In the genomic region with DNA sequence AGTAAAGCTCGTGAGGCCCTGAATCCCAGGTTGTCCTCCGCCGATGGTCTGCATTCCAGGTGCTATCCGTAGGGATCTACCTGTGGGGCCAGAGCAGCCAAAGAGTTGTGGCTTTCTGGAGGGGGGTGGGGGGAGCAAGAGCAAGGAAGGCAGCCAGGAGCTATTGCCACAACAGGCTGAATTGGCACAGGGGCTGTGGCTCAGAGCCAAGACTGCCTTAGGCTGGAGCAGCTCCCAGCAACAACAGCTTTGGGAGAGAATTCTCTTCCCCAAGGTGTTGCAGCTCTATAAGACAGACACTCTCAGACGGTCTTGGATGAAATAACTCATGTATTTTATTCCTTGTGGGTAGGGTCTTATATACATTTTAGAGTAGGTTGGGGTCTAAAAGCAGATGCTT, we compare ENCODE assay signal across 39 mouse cellular contexts. TPM values are rescaled to one million over a fixed set of nuclear protein-coding genes. Genes with fewer than 3 reads are reported as not detected.
DNase-seq lines count a peak whose midpoint lies in the region; ATAC-seq lines count a peak whose summit lies in the region.
"Had no signal": no experiment of that assay in that cellular context is flagged by ENCODE, and none has a peak within 500 bp of the region (broad histone marks: within the 10 kb centered on the region; RNA-seq: fewer than 3 reads in every experiment).

No protein-coding gene starts in this region.

- no peaks in the 10 kb centered on the region for H3K9me3 ChIP-seq in forebrain, embryonic 14.5 days (replicated peaks; ENCODE audit: control insufficient read depth, low read length)
- H3K9me3 ChIP-seq in forebrain, embryonic 16.5 days (ENCODE audit: control insufficient read depth, low read length), result no peaks in the 10 kb centered on the region
- no peaks in the 10 kb centered on the region for H3K9me3 ChIP-seq in kidney, embryonic 15.5 days (replicated peaks)
- H3K9me3 ChIP-seq: embryonic facial prominence, embryonic 15.5 days; limb, embryonic 10.5 days; limb, embryonic 15.5 days; liver, embryonic 13.5 days; megakaryocyte, embryonic 14.5 days; midbrain, embryonic 15.5 days had no signal

- H3K9ac ChIP-seq in forebrain, embryonic 14.5 days (ENCODE audit: low read length), result no peak overlapping the region
- no peak overlapping the region for H3K9ac ChIP-seq in forebrain, embryonic 16.5 days (replicated peaks; ENCODE audit: low read depth, low read length)
- no peak overlapping the region for H3K9ac ChIP-seq in kidney, embryonic 15.5 days
- H3K9ac ChIP-seq: embryonic facial prominence, embryonic 15.5 days; forebrain, embryonic 13.5 days; limb, embryonic 15.5 days; liver, embryonic 13.5 days; midbrain, embryonic 15.5 days had no signal

- no peaks in the 10 kb centered on the region for H3K36me3 ChIP-seq in forebrain, embryonic 14.5 days (ENCODE audit: control insufficient read depth, insufficient read depth, low read length)
- H3K36me3 ChIP-seq in forebrain, embryonic 16.5 days (ENCODE audit: control insufficient read depth, insufficient read depth), result no peaks in the 10 kb centered on the region
- H3K36me3 ChIP-seq in kidney, embryonic 15.5 days, result no peaks in the 10 kb centered on the region
- H3K36me3 ChIP-seq: embryonic facial prominence, embryonic 10.5 days; embryonic facial prominence, embryonic 15.5 days; limb, embryonic 10.5 days; limb, embryonic 15.5 days; liver, embryonic 13.5 days; midbrain, embryonic 15.5 days had no signal

- peak; percentile 73 for DNase-seq in adrenal gland, postnatal 10 days
- no peak for DNase-seq in adrenal gland, adult 2 months
- DNase-seq in forebrain, embryonic 14.5 days (ENCODE audit: low spot score), result peak; percentile 53
- DNase-seq in kidney, postnatal 10 days, result peak; percentile 25
- DNase-seq in right cerebral cortex, postnatal 10 days (ENCODE audit: low spot score in 2 of 2), result peak; percentile 39 to 63
- DNase-seq in right cerebral cortex, adult 2 months (ENCODE audit: low spot score in 2 of 2), result no peak
- DNase-seq: cerebellum, adult 11 months; cerebellum, adult 9-11 months; gastrocnemius, adult 2 months; gastrocnemius, postnatal 36 days; heart, adult 18-20 months; heart, postnatal 4 days; kidney, adult 9 months; liver, embryonic 13.5 days; lung, adult 18-20 months; lung, postnatal 4 days; spleen, adult 18-20 months; thymus, adult 18-20 months; thymus, postnatal 25 days had no signal

- H3K4me1 ChIP-seq in forebrain, embryonic 14.5 days (ENCODE audit: control insufficient read depth, insufficient read depth, low read length), result no peaks in the 10 kb centered on the region
- H3K4me1 ChIP-seq in forebrain, embryonic 16.5 days (replicated peaks; ENCODE audit: control insufficient read depth, insufficient read depth, low read length), result peaks cover 4% of the 10 kb centered on the region; the same call in 1 of the 2 replicates
- peaks cover 5% of the 10 kb centered on the region; the same call in 1 of the 2 replicates for H3K4me1 ChIP-seq in kidney, embryonic 15.5 days
- H3K4me1 ChIP-seq: embryonic facial prominence, embryonic 10.5 days; embryonic facial prominence, embryonic 15.5 days; limb, embryonic 10.5 days; limb, embryonic 15.5 days; liver, embryonic 13.5 days; midbrain, embryonic 15.5 days had no signal

- H3K4me3 ChIP-seq in forebrain, embryonic 14.5 days (ENCODE audit: low read depth, low read length), result no peak overlapping the region
- no peak overlapping the region for H3K4me3 ChIP-seq in forebrain, embryonic 16.5 days (replicated peaks; ENCODE audit: low read length)
- no peak overlapping the region for H3K4me3 ChIP-seq in kidney, embryonic 15.5 days (replicated peaks)
- H3K4me3 ChIP-seq: embryonic facial prominence, embryonic 10.5 days; embryonic facial prominence, embryonic 15.5 days; forebrain, embryonic 13.5 days; gastrocnemius, adult 2 months; layer of hippocampus, adult 2 months; limb, embryonic 10.5 days; limb, embryonic 15.5 days; liver, embryonic 13.5 days; megakaryocyte, embryonic 14.5 days; midbrain, embryonic 15.5 days had no signal

- WGBS in forebrain, embryonic 14.5 days, result 82% methylated on average over 5 of the region's 5 CpGs
- 72% methylated on average over 5 of the region's 5 CpGs for WGBS in forebrain, embryonic 16.5 days
- WGBS in kidney, embryonic 15.5 days, result 88% methylated on average over 5 of the region's 5 CpGs

- H3K27ac ChIP-seq in forebrain, embryonic 14.5 days (ENCODE audit: low read depth, low read length), result no peak overlapping the region
- H3K27ac ChIP-seq in forebrain, embryonic 16.5 days (ENCODE audit: low read length), result no peak overlapping the region
- H3K27ac ChIP-seq in kidney, embryonic 15.5 days, result no peak overlapping the region
- H3K27ac ChIP-seq: embryonic facial prominence, embryonic 10.5 days; embryonic facial prominence, embryonic 15.5 days; forebrain, embryonic 13.5 days; gastrocnemius, adult 2 months; layer of hippocampus, adult 2 months; limb, embryonic 10.5 days; limb, embryonic 15.5 days; liver, embryonic 13.5 days; midbrain, embryonic 15.5 days; stomach, postnatal 0 days had no signal

- no peaks in the 10 kb centered on the region for H3K27me3 ChIP-seq in forebrain, embryonic 14.5 days (replicated peaks; ENCODE audit: control insufficient read depth, insufficient read depth, low read length)
- H3K27me3 ChIP-seq in forebrain, embryonic 16.5 days (replicated peaks; ENCODE audit: control insufficient read depth, insufficient read depth, low read length), result no peaks in the 10 kb centered on the region
- no peaks in the 10 kb centered on the region for H3K27me3 ChIP-seq in kidney, embryonic 15.5 days
- H3K27me3 ChIP-seq: CH12.LX; embryonic facial prominence, embryonic 15.5 days; forebrain, embryonic 13.5 days; limb, embryonic 15.5 days; liver, embryonic 13.5 days; megakaryocyte, embryonic 14.5 days; midbrain, embryonic 15.5 days had no signal

- no peak overlapping the region for H3K4me2 ChIP-seq in forebrain, embryonic 14.5 days (ENCODE audit: low read length)
- no peak overlapping the region for H3K4me2 ChIP-seq in forebrain, embryonic 16.5 days (ENCODE audit: low read length)
- H3K4me2 ChIP-seq in kidney, embryonic 15.5 days, result no peak overlapping the region
- H3K4me2 ChIP-seq: embryonic facial prominence, embryonic 15.5 days; forebrain, embryonic 13.5 days; heart, embryonic 11.5 days; limb, embryonic 15.5 days; liver, embryonic 13.5 days; midbrain, embryonic 15.5 days had no signal

- ATAC-seq in forebrain, embryonic 14.5 days, result 0 out of 2 replicates have a peak, but pooled peaks have one; percentile 40
- ATAC-seq in forebrain, embryonic 16.5 days, result no peak
- ATAC-seq in kidney, embryonic 15.5 days (replicated peaks; ENCODE audit: low FRiP score), result no peak
- ATAC-seq: activated CD4-positive, CD25-positive, alpha-beta regulatory T cell, adult 4 months; forebrain, embryonic 13.5 days; intestine, postnatal 0 days; lung, postnatal 0 days; midbrain, embryonic 15.5 days had no signal

RNA-seq across cellular contexts. Expression of gene A430078G23Rik, which starts 13.9 kb away (rescaled TPM):
- total RNA-seq in adrenal gland, postnatal 10 days (2021), result 1 to 10 TPM; 2.3 to 3.7 TPM
- total RNA-seq in adrenal gland, adult 2 months (2021), result under 1 TPM; 0.66 TPM
- polyA plus RNA-seq in adrenal gland, adult 2 months (2012; rRNA removed), result 0.11 TPM in 1 of 2 replicates, not detected in the other
- 0.28 TPM in 1 of 2 replicates, not detected in the other for polyA plus RNA-seq in forebrain, embryonic 14.5 days (2014; fragmentation: Nextera tagmentation; extraction: Ambion mirVana)
- 0.27 TPM in 1 of 2 replicates, not detected in the other for polyA plus RNA-seq in forebrain, embryonic 16.5 days (2015; fragmentation: Nextera tagmentation; extraction: Ambion mirVana)
- polyA plus RNA-seq in kidney, embryonic 15.5 days (2015; fragmentation: Nextera tagmentation; extraction: Ambion mirVana), result 0.12 TPM in 1 of 2 replicates, not detected in the other
- total RNA-seq: CH12.LX; gastrocnemius, adult 2 months; layer of hippocampus, adult 2 months; layer of hippocampus, postnatal 25 days had no signal
- polyA plus RNA-seq: C2C12; heart, postnatal 0 days; limb, embryonic 10.5 days; midbrain, embryonic 15.5 days; neural tube, embryonic 11.5 days had no signal

RNA-seq across cellular contexts. Expression of gene Arhgef18, which starts 25.7 kb away (rescaled TPM):
- total RNA-seq in adrenal gland, postnatal 10 days (2021), result 10 to 100 TPM; 27.4 to 36.5 TPM
- total RNA-seq in adrenal gland, adult 2 months (2021), result 10 to 100 TPM; 28.1 to 36.1 TPM
- polyA plus RNA-seq in adrenal gland, adult 2 months (2012; rRNA removed), result 43.2 and 48.4 TPM in 2 replicates
- polyA plus RNA-seq in forebrain, embryonic 14.5 days (2014; fragmentation: Nextera tagmentation; extraction: Ambion mirVana), result 8.6 and 11.5 TPM in 2 replicates
- polyA plus RNA-seq in forebrain, embryonic 16.5 days (2015; fragmentation: Nextera tagmentation; extraction: Ambion mirVana), result 12.5 and 12.9 TPM in 2 replicates
- polyA plus RNA-seq in kidney, embryonic 15.5 days (2015; fragmentation: Nextera tagmentation; extraction: Ambion mirVana), result 10.9 and 11.2 TPM in 2 replicates

Comparison
In these comparisons a context has a peak if more than half of its experiments do, and no peak if none do; other contexts are left out.
1. DNase-seq: peak in adrenal gland, postnatal 10 days (single experiment), forebrain, embryonic 14.5 days (single experiment), kidney, postnatal 10 days (single experiment) and right cerebral cortex, postnatal 10 days (2 of 2); none in adrenal gland, adult 2 months (single experiment) and right cerebral cortex, adult 2 months (0 of 2).